Mouse (Mus musculus): ENCODE results near the gene Gm20388.

Gene Gm20388

DNA sequence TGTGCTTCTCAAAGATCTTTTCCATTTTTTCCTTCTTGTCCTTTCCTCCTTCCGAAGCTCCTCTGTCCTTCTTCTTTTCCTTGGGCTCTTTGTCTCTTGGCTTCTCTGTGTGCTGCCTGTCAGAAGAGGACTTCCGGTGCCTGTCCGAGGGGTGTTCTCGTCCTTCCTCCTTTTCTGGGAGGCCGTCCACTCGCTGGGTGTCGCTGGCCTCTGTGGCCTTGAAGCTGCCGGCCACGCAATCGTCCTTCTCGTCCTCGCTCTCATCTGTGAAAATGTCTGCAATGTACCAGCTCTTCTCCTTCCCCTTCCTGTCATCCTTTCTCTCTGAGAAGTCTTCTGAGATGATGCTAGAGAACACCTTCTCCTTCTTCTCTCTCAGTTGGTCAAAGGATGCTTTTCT is 2982.8 kb downstream of the Gm20388 start:
- DNase-seq = no peak

DNA sequence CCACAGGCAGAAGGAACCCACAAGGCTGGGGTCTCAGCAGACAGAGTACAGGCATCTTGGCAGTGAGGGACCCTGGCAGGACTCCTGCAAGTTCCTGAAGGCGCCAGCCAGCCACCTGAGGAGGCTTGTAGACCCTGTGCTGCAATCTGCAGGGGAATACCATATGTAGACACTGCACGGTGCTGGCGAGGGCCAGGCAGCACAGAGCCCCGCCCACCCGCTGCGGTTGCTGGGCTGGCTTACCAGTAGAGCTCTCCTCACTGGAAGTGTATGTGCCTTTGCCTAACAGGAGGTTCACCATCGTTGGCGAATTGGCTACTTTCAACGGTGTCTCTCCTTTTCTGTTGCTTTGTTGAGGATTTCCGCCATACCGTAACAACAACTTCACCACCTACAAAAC is 2985.7 kb downstream of the Gm20388 start:
- DNase-seq = no peak

DNA sequence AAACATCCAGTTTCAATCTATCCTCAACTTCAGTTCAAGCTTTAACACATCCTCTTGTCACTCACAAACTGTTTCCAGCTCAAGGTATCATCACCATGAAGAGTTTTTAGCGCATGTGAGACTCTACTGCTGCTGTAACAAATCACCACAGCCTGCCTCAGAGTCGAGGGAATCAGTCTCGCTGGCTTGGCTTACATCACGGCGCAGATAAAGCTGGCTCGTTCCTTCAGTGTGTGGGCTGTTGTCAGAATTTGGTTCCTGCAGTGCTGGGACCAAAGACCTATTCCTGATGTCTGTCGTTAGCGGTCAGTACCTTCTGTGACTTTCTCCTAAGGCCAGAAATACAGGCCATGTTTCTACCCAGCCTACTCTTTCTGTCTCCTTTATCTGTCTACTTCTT is 2986.6 kb downstream of the Gm20388 start:
- DNase-seq = no peak

DNA sequence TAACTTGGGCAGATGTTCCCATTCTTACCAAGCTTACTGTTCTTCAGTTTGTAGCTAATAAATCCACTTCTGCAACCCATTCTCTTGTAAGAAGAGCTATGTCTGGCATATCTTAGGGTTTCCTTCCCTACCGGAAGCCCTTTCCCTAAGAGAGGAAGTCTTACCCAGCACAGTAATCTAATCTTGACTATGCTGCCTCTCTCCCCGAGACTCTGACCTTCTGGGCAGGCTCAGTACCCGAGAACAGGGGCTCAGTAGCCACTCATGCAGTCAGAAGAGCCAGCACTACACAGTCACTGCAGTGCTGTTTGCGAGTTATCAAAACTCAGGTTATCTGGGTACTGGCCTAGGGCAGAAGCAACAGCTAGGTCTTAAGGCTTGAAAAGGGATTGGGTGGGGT is 2987.4 kb downstream of the Gm20388 start:
- DNase-seq = no peak

DNA sequence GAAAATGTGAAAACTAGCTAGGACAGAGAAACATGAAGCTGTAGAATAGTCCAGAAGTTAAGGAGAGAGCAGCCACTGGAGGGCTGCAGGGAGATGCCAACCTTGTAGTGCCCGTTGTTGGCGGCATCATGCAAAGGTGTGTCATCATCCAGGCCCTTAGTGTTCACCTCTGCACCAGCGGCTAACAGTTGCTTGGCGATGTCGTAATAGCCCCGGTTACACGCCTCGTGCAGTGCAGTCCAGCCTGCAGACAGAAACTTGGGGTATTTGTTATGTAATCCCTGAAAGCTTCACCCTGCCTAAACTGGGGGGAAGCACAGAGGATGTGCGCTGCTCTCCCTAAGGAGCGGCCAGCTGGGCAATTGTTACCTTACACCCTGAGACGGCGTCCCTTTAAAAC is 2987.8 kb downstream of the Gm20388 start:
- DNase-seq = no peak

DNA sequence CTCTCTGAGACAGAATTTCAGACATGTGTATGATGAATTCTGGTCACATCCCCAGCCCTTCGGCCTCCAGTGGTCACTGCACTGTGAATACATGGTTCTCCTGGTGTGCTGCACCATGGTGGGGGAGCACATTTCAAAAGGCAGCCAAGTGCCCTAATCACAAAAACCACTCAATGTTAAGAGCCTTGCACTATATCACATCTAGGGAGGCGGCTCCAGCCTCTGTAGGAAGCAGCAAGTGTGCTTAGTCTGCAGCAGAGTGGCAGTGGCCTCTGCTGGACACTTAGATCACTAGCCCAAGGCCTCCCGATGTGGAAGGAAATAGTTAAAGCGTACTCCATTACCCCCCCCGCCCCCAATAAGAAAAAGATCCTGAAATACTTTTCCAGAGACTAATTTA is 2988.4 kb downstream of the Gm20388 start:
- DNase-seq = no peak

DNA sequence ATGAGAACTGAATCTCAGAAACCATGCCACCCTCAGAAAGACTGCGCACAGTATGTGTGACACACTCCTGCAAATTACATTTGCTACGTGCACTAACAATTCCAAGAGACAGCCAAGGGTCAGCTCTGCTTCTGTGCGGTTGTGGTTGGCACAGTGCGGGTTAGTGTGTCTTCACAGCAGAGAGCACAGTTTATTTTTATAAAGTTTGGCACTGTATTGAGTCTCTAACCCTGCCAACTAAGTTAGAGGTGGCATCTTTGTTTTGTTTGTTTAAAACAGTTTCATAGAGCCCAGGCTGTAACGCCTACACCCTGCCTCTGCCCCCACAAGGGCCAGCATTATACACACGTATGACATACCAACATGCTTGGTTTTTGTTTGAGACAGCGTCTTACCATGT is 2990.8 kb downstream of the Gm20388 start:
- no peak for DNase-seq

DNA sequence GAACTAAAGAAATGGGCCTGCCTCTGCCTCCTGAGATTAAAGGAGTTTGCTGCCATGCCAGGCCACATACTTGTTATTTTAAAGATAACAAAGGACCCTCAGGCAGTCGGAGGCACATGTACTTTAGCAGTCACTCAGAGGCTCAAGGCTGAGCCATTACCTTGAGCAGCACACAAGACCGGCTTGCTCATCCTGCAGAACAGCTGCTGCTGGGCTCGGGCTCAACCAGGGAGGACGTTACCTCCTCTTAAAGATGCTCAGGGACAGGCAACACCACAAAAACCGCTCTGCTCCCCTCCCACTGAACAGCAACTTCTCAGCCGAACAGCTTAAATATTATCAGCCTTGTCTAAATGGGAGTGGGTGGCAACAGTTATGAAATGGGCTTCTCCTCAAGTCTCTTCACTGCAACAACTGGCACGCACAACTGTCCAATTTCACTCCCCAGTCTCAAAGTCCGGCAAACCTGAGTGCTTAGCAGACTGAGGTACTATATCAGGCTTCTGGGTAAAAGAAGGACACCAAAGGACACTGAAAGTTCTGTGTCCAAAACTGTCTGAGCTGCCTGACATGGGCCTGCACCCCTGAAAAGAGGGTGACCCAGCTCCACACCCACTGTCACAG is 2991.4 kb downstream of the Gm20388 start:
- DNase-seq = no peak

DNA sequence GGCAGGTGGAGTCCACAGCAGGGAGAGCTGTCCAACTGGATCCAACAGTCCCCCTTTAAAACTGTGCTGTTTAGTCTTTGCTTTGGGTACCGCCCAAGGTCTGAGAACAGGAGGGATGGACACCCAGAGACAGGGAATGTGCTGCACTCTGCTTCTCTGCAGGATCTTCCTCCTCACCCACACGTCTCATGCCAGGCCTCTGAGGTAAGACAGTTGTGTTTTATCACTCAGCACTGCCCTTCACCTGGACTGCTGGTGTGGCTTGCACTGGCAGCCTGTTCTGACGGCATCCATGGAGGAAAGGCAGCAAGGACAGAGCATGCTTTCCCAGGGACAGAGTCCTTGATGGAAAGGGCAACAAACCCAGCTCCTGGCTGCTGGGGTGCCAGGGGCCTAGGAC is 2991.9 kb downstream of the Gm20388 start:
- DNase-seq = peak in 1 of 2 experiments; percentile 40

DNA sequence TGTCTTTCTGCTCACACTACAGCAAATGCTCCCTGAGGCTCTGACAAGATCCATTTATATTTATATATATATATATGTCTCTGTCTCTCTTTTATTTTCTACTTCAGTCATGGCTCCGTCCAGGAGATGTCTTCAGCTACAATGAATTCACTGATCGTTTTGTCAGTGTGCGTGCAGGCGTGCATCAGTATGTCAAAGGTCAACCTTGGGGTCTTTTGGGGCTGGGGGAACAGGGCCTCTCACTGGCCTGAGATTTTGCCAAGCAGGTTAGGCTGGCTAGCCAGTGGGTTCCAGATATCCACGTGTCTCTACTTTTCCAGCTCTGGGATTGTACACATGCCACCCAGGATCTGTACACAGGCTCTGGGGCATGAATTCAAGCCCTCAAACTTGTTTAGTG is 2992.4 kb downstream of the Gm20388 start:
- DNase-seq = no peak

DNA sequence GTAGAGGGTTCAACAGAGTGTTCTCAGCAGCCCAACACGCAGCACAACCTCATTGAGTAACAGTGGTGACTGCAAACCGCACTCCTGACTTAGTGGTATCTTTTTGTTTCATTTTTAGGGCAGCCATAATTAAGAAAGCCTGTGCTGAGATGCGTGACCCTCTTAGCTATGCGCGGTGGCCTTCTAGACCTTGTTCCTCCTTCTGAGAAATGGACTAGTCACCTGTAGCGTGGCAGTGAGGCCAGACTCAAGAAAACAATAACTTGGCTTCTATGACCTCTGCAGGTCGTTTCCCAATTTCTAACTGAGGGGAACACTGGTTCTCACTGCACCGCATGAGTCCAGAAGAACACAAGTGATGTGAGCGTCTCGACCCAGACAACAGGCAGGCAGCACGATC is 2993.9 kb downstream of the Gm20388 start:
- DNase-seq = no peak

DNA sequence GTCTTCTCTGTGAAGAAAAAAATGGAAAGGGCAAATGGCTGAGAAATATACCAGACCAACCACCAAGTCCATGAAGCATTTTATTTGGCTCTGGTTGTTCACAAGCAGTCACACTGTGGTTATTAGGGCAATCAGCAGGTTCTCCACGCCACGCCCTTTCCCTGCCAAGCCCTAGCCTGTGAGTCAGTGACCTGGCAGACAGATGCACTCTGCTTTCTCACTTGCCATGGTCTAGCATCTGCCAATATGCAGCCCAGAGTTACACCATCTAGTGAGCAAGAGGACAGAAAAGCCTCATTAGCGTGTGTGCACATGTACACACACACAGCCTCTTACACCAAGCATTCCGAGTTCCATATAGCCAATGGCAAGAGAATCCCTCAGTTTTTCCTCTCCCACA is 2994.7 kb downstream of the Gm20388 start:
- DNase-seq = no peak

DNA sequence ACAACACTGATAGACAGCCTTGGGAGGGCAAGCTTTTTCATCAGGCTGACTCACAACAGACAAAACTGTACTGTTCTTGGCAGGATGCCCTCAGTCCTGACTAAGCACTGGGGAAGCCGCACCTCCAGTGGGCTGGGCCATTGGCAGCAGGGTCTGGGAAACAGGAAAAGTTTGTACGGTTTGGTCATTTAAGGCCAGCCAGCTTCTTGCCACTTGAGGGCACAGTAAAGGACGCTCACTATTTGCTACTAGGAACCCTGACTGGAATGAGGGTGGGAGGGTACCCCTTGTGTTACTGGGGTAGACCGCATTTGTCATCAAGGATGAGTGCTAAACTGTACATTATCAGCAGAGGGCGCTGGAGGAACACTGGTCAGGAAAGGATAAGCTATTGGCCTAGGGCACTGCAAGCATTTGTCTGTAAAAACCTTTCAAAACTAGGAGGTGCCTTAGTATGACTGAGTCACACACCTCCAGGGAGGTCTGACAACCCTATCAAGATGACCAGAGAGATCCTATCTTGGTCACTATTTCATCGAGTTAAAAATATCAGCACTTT is 2995.9 kb downstream of the Gm20388 start:
- DNase-seq = peak; percentile 92 to 93

DNA sequence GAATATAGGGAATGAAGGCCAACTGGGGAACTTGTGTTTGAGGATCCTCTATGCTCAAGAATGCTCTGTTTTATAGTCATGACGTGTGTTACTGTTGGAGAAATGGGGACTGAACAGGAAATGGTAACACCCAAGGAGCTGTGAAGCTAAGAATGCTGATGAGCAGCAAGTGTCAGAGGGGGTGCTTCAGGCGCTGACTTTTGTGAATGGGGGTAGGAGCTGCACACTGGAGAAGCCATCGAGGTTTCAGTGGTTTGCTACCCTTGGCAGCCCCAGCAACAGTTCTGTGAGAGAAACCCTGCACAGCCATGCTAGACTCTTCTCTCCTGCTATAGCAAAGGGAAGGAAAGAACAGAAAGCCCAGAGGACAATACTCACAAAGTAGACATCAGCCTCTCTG is 3001.5 kb downstream of the Gm20388 start:
- DNase-seq = no peak

DNA sequence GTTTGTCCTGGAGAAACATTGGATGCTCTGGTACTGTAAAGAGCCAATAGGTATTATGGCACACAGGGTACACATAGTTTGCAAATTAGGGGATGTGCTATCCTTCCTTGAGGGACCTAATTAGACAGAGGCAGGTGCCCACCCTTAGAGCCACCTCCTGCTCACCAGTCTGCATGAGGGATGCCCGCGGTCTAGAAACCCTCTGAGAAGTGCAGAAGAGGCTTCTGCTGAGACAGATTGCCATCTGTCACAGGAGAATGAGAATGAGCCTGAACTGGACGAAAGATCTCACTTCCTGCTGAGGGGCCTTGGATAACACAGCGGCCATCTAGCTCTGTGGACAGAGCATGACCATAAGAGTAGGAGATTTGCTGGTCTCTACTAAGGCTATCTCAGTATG is 3002.2 kb downstream of the Gm20388 start:
- peak; percentile 43 to 66 for DNase-seq

DNA sequence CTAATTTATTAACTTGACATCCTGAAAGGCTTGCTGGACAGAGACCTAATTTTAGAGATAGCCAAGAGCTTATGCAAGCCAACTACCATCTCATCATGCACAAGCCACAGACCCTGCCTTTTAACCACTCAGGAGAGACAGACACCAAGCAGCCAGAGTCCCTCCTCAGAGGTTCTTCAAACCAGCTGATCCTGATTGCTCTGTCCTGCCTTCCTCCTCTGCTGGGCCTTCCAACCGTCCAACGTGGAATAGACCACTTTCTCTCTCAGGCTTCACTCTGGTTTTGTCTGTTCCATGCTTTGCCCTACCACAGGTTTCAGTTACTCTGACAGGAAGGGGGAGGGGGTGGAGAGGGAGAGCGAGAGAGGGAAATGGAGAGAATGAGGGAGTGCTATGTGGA is 3006.1 kb downstream of the Gm20388 start:
- DNase-seq = no peak

DNA sequence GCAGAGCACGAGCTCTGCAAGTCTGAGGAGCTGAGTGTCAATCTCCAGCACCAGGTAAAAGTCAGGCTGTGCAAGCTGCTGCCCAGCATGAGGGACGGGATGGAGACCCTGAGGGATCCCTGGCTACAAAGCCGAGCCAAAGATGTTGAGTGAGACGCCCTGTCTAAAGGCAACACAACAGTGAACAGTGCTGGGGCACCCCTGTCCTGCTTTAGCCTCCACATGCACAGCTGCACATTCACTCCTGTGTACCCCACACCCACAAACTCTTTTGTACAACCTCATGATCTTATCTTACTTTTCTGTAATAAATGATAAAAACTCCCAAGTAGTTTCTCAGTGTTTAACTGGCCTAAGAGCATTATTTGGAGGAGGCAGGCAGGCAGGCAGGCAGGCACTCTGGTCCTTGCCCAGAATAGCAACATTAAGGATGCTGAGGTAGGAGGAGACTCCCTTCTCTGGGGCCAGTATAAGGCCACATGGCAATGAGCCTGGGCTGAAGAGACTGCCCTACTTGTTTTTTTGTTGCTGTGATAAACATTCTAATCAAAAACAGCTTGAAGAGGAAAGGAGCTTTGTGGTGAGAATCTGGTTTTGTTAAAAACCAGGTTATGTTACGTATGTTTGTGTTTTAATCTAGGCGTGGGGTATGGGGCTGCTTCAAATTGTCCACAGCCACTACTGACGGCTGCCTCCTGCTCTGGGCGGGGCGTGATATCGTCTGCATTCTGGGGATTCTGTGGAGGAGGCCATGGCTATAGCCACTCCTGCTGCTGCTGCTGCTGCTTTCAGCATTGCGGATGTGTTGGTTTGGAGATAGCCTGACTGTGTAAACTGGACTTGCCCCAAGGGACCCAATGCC is 3007.1 kb downstream of the Gm20388 start:
- peak; percentile 22 to 50 for DNase-seq

DNA sequence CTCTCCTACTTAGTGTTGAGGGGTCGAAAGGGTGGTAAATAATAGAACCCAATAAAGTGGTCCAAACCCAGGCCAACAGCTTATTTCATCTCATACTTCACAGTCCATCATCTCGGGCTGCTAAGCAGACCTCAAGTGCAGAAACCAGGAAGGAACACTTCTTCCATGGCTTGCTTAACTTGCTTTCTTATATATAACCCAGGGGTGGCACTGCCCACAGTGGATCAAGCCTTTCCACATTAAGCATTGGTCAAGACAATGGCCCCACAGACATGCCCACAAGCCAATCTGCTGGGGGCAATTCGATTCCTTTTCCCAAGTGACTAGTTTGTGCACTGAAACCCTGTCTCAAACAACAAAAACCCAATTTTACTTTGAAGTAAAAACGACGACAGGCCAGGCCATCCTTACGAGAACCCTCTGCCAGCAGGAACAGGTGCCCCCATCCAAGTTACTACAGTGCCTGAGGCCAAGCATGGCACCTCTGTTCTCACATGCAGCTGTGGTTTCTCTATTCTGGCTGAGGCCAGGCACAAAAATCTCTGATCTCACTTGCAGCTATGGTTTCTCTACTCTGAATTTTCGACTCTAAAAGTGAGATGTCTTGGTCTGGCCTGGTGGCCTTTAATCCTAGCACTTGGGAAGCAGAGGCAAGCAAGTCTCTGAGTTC is 3007.9 kb downstream of the Gm20388 start:
- no peak for DNase-seq

DNA sequence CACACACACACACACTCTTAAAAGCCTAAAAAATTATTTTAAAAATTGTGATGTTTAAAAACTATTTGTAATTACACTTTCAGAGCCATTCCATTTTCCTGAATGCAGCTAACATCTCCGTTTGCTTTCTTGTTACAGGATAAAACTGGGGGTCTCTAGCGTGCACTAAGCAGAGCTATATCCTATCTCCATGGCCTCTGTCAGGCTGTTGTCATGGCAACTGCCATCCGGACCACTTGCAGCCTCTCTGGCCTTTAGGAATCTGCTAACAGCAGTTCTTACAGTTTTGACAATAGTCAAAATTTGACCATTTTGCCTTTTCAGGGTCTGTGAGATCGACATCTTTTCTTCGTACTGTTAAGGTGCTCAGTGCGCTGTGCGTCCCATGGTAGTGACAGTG is 3010.2 kb downstream of the Gm20388 start:
- no peak for DNase-seq

DNA sequence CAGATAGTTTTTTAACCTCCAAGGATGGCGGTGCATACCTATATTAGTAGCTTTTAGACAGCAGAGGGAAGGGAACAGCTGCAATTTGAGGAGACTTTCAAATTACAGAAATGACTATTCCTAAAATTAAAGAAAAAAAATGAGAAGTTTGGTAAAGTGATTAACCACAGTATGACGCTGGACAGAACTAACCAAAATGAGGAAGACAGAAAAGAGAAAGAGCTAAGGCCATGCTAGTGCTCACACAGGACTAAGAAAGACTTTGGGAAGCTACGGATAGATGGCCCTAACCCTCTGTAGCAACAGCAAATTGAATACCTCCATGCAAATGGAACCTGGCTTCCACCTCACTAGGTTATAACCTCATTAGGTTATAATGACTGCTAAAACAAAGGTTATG is 3012.3 kb downstream of the Gm20388 start:
- DNase-seq = no peak

DNA sequence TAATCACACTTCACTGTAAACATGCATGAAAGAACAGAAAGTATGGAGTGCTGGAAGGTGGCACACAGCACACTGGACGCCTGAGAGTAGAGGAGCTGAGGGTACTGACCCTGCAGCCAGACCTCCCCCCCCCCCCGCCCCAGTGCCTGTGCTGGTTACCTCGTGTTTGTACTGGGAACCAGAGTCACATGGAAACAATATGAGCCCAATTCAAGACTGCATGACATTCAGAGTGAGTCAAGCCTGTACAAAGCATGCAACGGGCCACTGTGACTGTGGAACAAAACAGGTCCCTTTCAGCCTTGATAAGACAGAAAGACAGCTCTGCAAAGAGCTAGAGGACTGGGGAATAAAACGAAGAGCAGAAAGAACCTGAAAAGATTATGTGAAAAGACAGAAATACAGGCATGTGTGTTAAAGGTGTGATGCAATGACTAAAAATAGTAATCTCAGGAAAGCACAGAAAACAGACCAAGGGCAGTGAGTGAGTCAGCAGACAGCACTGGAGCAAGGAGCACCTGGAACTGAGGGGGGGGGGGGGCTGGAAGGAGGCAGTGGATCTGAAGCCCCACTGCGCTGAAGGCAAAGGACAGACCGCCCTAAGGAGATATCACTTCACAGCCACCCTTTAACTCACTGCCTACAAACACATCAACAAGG is 3012.9 kb downstream of the Gm20388 start:
- no peak for DNase-seq

DNA sequence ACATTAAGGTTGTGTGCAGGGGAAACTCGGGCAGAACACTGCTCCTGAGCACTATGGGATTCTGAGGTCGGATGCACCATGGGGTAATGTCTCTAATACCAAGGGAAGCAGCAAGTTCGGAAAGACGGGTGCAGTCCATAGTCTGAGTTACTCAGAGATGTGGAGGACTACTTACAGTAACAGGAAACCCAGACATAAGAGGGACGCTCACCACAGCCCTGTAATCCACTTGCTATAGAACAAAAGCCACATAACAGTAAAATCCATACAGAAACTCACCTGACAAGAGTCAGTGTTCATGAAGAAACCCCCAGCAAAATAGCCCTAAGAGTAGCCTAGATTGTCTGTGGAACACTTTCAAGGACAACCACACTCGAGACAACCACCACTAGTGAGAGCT is 3013.4 kb downstream of the Gm20388 start:
- no peak for DNase-seq
